Mouse (Mus musculus) activated CD4-positive, CD25-positive, alpha-beta regulatory T cell, adult 4 months (primary cell): ENCODE results near the gene Itgb1. TPM values are rescaled to one million over a fixed set of nuclear protein-coding genes. Genes with fewer than 3 reads are reported as not detected.
A peak's percentile ranks its signal among the peaks of the same experiment; 100 is the strongest.

Experiments used
- ATAC-seq: one replicate; pipeline ENCODE4 v1.8.0; 2017
- polyA plus RNA-seq, 2 experiments: library from polyadenylated mRNA; unstranded; fragments of 100-300 nt; shearing (Covaris generic); gene quantifications; one replicate each; pipeline ENCODE4 v1.2.1; 2017

Gene Itgb1
- 100 to 1,000 TPM; 250 to 278 TPM for polyA plus RNA-seq

DNA sequence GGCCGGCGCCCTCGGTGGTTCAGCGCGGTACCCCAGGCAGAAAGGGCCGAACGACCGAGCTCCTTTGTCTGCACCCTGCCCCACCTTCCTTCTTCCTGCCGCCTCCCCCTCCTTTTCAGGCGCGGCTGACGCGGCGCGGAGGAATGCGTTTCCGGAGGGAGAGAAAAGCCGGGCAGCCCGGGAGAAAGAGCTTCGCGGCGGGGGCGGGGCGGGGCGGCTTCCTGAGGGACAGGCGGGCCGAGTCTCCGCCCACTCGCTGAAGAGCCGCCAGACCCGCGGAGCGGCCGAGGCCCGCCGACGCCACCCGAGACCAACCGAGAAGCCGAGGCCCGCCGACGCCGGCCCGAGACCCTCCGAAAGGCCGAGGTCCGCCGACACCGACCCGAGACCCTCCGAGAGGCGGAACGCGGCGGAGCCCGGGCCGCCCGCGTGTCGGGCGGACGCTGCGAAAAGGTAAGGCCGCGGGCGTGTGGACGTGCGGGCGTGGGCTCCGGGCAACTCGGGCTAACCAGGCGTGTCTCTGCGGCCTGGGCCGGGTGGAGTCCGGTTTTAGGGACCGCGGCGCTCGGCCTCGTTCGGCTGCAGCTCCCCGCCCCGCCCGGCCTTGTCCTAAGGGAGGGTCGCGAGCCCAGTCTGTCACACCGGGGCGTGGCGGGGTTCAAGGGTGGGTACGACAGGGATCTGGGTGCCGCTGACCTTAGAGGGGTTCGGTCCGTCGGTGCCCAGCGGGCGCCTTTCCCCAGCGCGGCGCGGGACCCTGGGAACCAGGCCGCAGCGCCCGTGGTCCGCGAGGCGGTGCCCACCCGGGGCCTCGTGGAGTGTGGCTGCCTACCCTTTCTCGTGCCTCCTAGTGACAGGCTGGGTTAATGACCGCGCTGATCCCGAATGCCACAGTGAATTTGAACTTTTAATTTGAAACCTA is at the start of gene Itgb1:
TSS of gene Itgb1 (plus strand) at position 148 of the 922 bp plus-strand sequence.
- ATAC-seq: peak; percentile 61

DNA sequence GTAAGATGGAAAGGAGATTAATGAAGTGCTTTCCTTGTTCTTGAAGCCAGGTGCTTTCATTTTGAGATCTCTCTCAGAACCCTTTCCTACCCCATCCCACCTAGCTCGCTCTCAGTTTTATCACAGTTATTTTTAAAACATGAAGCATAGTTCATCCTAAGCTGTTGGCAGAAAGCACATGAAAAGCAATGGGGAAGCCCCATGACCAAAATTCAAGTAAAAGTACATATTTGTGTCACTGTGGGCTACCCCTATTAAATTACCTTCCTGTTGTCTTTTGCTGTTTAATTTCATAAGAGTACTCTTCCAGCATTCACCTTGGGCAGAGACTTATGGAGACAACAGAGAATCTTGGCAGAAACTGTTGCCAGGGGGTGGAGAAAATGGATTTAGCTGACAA is 42.4 kb upstream of the Itgb1 start:
- peak; percentile 60 for ATAC-seq

DNA sequence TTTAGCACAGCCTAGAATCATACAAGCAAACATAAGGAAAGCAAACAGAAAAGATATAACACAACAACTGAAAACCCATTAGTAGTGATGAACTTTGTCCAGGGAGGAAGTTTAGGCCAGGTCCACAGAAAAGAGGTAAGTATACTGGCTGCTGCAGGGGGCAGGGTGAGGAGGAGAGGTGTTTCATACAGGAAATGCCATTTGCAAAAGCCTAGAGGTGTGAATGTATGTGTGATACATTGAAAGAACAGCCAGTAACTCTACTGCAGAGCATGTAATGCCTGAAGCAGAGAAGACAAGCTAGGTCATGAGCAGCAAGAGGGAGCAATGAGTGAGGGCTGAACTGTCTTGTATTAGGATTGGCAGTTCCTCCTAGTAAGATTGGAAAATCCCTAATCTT is 40.0 kb upstream of the Itgb1 start:
- peak; percentile 47 for ATAC-seq

DNA sequence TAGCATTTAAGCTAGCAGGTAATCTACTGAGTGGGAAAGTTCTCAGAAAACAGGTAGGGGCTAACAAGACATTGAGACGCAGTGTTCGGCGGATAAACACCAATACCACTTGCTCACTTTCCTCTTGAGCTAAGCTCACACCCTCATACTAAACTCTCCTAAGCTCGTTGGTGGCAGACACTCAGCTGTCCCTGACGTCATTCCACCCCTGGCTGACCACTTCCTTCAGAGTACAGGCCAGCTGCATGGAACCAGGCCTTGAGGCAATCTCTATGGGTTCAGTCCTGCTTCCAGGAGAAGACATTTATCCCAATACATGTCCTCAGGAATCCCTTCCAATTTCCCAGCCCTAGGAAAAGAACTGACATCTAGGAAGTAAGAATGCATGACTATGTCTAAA is 39.0 kb upstream of the Itgb1 start:
- no peak for ATAC-seq

DNA sequence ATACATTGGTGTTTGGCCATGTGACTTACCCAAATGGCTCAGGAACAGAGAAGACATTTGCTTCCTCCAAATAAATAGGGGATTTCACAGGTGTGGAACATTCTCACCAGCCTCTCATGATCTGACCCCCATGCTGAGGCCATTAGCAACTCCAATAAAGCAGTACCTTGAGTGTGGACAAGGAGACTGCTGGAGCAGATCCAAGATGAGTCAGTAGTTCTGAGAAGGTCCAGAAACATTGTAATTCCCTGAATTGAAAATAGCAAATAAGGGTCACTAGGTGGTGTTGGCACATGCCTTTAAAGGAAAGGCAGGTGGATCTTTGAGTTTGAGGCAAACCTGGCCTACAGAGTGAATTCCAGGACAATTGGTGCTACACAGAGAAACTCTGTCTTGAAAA is 37.4 kb upstream of the Itgb1 start:
- no peak for ATAC-seq

DNA sequence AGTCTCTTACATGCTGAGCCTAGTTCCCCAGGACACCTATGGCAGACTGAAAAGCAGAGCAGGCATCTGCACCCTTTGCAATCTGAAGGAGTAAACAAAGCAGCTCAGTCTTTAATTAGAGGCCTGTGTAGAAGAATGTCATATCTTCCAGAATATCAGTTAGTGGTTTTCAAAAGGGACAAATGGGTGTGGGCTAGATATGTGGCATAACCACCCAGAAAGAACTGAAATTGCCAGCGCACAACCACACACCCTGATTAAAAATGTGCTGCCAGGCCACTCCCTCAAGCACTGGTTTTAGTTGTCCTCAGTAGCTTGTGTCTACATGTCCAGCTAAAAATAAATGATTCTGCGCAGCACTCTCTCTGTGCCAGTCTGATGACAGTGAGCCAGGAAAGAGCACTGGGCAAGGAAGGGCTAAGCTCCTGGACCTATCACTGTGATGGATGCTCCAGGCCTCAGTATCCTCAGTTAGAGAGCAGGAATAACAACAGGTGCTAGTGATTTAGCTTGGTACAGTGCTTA is 35.1 kb upstream of the Itgb1 start:
- ATAC-seq: peak; percentile 19

DNA sequence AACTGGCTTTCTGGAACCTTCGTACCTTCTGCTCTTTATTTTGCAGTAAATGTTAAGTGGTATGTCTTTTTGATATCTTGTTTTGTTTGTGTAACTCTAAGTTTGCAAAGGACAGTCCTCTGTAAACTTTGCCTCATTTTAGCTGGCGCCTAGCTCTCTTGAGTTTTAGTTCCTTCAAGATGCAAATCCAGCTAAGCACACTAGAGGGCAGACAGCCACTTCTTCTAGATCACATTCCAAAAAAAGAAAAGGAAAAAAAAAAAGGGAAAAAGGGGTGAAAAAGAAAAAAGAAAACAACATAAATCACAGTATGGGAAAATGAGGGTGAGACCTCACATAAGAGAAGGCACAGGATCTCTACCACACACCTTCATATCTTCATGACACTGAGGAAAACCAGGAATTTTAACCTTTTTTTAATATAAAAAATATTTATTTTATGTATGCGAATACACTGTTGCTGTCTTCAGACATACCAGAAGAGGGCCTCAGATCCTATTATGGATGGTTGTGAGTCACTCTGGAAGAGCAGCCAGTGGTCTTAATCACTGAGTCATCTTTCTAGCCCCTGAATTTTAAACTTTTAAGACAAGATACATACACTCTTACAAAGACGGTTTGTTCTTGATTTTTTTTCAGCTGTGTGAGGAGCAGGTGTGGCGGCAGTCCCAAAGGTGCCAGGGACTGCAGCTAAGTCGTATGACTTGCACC is 32.9 kb upstream of the Itgb1 start:
- peak; percentile 29 for ATAC-seq

DNA sequence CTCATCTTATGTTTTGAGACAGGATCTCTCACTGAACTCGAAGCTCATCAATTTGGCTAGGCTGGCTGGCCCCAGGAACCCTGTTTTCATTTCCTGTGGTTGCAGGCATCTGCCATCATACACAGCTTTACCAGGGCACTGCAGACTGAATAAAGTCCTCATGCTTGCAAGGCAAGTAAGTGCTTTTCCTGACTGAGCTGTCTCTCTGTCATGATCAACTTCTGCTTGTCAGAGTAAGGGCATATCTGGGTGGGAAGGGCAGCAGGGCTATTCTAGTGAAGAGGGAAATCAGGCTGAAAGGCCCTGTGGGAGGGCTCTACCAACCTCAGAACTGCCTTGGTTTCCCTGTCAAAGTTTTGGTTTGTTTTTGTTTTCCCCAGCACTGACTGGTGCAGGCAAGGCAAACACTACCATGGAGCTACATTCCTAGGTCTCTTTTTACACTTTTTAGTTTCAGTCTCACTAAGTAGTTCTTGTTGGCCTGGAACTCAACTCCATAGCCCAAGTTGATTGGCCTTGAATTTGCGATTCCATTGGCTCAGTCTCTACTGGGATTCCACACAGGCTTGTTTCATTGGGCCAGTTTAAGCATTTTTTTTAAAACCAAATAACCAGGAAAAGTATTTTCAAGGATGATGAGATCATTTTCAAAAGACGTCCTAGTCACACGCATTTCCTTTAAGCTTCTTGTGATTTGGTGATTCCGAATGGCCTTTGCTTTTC is 31.7 kb upstream of the Itgb1 start:
- peak; percentile 33 for ATAC-seq

DNA sequence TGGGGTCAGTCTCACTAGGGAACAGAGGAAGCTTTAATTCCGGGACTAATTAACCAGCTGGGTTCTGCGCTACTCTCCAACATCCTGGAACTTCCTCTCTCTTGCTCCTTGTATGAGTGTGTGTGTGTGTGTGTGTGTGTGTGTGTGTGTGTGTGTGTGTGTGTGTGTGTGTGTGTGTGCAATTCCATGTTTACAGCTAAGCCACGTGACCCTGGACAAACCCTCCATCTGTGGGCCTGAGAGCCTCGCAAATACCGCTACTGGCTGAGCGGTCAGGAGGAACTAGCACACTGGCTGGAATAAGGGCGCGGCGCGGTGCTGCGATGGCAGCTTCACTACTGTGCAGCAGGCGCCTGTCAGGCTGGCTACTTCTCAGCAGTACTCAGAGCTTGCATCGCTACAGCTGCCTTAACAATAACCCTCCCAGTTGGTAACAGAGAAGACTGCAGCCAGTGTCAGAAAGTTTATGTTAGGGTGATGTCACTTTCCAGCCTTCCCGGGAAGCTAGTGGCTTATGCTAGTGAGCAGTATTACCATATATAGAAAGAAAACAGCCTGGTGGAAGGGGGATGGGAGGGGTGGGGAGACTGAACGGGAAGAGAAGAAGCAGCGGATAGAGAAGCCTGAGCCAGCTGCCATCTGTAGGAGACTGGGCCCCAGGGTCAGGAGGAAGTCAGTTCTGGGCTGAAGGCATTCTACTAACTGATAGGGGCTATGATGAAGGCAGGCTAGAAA is 30.9 kb upstream of the Itgb1 start:
- ATAC-seq: no peak

DNA sequence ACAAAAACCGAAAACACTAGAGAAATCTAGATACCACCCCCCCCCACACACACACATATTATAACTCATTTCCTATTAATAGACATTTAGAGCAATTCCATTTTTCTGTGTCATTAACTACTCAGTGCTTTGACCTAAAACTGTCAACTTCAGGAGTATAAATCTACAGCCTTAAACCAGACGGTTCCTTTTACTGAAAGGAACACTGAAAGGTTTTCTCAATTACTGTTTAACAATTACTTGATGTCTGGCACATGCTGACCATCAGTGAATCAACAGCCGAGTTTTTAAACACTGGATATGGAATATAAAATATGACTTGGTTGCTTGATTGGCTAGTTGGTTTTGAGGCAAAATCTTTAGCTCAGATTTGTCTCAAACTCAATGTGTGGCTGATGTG is 23.3 kb upstream of the Itgb1 start:
- no peak for ATAC-seq

DNA sequence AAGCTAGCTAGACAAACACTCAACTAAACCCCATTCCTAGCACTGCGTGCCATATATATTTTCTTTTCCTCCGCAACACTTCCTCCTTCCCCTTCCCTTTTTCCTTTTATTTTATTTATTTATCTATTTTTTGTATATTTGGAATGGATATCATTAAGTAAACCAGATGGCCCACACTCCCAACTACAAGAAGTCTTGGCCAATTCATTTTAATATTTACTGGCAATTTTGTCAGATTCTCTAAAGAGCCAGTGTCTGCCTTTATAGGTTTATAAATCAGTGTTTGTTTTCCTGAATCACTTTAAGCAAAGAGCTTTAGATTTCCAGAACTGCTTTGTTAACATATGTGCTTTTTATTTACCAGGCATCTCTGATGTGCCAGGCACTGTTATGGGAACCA is 22.8 kb upstream of the Itgb1 start:
- ATAC-seq: no peak

DNA sequence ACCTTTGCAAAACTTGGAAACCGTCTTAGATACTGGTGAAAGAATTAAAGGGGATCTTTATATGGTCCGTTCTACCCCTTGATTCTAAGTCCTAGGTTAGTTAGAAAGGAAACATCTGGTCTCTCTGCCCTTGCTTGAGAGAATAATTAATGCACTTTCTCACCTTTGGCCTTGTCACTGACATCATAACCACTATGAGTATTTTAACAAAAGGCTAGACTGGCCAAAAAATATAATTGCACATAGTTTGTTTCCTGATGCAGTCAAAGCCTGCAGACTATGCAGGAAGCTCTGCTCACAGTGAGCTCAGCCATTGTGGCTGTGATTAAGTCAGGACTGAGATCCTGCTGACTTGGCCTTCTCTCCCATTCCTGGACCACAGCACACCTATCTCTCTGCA is 22.3 kb upstream of the Itgb1 start:
- no peak for ATAC-seq

DNA sequence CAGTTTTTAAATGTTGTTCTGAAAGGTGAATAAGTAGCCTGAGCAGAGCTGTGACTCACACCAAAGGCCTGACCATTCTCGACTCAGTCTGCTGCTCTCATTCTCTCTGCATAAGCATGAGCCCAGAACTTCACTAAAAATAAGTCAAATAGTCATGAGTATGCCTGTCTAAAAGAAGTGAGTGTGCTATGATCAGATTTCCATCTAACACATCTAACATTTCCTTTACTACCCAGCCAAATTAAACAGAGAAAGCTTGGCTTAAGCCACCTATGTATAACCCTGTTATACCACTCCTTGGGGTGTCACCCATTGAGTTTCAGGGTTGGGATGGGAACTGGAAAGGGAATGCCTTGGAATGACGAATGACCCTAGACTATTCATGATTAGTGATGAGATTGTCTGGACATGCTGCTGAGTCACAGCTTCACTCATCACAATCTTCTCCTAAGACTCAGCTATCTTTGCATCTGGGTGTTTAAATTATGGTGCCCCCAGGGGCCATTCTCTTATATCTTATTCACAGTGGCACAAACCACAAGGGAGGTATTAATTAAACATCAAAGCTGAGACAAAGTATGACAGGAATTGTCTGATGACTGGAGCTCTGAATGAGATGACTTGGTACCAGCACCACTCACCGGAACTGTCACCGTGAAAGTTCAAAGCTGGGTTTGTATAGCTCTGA is 18.7 kb upstream of the Itgb1 start:
- ATAC-seq: no peak

DNA sequence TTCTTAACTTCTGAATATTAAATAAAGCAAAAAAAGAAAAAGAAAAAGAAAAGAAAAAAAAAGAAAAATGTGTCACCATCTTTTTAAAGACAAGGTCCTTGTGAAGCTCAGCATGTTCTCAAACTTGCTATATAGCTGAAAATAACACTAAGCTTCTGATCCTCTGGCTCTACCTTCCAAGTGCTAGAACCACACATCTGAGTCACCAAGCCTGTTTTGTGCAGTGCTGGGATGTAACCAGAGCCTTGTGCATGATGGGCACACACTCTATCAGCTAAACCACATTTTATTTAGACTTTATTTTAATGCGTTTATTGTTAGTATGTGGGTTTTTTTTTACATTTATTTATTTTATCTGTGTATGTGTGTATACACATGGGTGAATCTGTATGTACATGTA is 13.6 kb upstream of the Itgb1 start:
- ATAC-seq: no peak

DNA sequence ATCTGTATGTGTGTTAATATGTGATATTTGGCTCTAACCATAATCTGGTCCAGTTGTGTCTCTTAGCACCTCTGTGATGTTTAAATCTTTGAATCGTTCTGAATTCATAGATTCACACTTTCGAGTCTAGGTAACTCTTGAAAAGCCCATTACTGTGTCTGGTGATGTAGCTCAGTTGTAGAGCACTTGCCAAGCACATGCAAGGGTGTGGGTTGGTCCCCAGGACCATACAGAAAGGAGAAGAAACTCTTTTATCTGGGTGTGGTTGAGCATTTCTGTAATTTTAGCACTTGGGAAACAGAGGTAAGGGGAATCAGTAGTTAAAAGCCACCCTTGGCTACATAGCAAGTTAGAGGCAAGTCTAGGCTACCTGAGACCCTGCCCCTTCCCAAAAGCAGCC is 13.0 kb upstream of the Itgb1 start:
- ATAC-seq: no peak

DNA sequence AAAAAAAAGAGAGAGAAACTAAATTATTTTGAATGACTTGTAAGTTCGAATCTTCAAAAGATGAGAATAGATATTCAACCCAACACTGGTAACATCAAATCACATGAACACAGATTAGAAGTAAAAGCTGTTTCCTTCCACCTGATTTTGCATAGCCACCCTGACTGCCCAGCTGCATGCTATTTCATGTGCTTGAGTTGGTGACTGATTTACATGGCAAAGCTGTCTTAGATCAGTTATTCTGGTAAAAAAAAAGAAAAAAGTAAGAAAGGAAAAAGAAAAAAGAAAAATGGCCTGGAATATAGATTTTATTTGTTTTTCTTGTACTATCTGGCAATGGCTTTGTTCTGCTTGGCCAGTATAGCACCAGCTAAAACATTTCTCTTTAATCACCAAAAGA is 12.5 kb upstream of the Itgb1 start:
- ATAC-seq: no peak

DNA sequence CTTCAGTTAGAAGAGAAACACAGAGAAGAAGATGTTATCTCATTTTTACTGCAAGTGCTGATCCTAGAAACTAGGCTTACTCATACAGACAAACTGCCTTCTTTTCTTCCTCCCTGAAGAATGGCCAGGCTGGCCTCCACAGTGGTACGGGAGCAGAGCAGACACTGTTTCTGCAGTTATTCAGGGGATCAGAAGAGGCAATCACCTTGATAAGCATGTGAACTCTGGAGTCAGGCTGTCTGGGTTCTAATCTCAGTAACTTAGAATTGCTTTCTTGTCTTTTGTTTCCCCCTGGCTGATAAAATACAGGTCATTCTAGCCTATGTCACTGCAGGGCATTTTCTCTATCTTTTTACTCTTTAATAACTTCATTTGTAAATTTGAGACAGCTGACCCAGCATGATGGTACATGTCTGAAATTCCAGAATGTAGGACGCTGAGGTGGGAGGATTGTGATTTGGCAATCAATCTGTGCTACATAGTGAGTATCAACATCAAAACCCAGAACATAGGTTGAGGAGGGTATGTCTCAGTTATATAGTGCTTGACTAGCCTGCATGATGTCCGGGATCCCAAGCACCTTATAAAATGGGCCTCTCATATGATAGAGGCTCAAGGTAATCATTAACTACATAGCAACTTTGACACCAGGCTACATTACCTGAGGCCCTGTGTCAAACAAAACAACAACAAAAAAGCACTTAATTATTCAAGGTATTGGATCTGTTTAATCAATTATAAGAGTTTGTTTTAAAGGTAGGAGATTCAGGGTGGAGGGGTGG is 9.4 kb upstream of the Itgb1 start:
- no peak for ATAC-seq

DNA sequence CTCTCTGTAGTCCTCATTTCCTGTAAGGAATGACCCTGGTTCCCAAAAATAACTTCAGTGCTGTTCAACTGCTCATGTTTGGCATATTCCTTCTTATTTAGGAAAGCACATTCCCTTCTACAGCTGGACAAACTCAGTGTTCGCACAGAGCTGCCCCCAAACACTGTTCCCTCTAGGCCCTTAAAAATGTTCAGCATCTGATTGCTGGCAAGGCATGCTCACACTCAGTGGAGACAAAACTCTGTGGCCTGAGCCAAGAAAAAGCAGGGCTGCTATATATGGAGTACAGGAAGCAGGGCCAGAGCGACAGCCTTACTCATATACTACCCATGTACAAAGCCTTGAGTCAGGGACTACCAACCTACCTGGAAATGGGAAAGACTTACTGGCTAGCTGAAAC is 5.5 kb upstream of the Itgb1 start:
- ATAC-seq: no peak

DNA sequence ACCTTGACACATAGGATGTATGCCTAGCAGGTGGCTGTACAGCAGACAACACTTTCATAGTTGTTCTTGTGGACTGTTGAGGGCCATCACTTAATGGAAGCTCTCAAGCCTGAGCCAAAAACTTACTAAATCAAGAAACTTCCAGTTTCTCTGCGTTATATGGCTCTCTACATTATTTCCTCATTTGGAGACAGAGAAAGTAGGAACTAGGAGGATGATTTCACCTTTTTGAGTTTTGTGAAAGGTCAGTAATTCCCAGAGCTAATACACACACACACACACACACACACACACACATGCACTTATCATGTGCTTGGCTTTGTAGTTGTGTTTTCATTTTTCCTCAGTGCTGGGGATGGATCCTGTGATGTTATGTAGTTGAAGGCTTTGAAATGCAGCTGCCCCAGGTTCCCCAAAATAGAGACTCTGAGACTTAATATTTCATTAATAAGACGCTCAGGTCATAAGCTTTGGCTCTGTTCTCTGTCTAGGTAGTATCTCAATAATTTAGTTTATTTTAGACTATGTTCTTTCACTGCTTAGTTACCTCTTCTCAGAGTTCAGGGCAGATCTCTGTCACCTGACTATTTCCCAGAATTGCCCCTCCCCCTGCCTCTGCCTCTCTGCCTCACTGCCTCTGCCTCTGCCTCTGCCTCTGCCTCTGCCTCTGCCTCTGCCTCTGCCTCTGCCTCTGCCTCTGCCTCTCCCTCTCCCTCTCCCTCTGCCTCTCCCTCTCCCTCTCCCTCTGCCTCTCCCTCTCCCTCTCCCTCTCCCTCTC is 4.7 kb upstream of the Itgb1 start:
- ATAC-seq: no peak

DNA sequence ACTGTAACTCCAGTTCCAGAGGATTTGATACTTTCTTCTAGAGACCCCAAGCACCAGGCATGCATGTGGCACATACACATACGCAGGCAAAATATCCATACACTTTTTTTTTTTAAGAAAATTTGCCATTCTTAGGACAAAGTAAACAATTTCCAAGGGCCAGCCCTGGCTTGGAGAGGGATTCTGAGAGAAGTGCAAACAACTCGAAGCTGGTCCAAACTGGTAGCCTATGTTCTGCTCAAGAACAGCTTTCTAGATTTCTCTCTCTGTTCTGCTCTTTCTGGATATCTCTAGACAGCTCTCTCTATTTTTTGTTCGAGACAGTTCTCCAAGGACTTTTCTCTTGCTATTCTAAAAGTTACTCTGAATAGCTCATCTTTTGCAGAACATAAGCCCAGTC is 3.5 kb upstream of the Itgb1 start:
- no peak for ATAC-seq
